Mouse (Mus musculus) left cerebral cortex, adult 18-20 months (tissue): ENCODE measurements at regions not wholly inside any gene's neighbourhood (a gene's known extent, or its start where the extent isn't known, plus 50 kb on each side); places are given as distances from the start of the nearest gene placed in this dataset.
"Not testable (repeated sequence)": the region's sequence is repeated elsewhere in the genome, so short reads cannot be mapped to it uniquely, and the experiment has no call there.

Source experiments
- DNase-seq, 2 experiments: peaks; one replicate each; pipeline ENCODE4 v3.0.0; 2021 to 2022; ENCODE audit warnings: low spot score in 2 of 2, mixed read lengths in 1 of 2

GRCm38 (mm10) chr6:107010785-107011184 lies 210.9 kb upstream of the Crbn start:
- DNase-seq: no peak

GRCm38 (mm10) chr6:107012938-107013511 lies 213.1 kb upstream of the Crbn start:
- no peak for DNase-seq

- DNase-seq: no peak
Observed at GRCm38 (mm10) chr6:107019126-107019525, 219.2 kb upstream of the Crbn start.

- DNase-seq: no peak
Observed at GRCm38 (mm10) chr6:107045177-107045576, 245.3 kb upstream of the Crbn start.

- no peak for DNase-seq
Observed at GRCm38 (mm10) chr6:107051604-107052003, 251.7 kb upstream of the Crbn start.

- DNase-seq: no peak
Observed at GRCm38 (mm10) chr6:107052180-107052579, 252.3 kb upstream of the Crbn start.

GRCm38 (mm10) chr6:107059001-107059765 lies 259.3 kb upstream of the Crbn start:
- no peak for DNase-seq

- DNase-seq: no peak
Observed at GRCm38 (mm10) chr6:107062886-107063565, 263.1 kb upstream of the Crbn start.

GRCm38 (mm10) chr6:107070441-107070840 lies 270.6 kb upstream of the Crbn start:
- DNase-seq: no peak

- no peak for DNase-seq
Observed at GRCm38 (mm10) chr6:107092600-107092999, 292.7 kb upstream of the Crbn start.

GRCm38 (mm10) chr6:107128716-107129115 lies 328.8 kb upstream of the Crbn start:
- no peak for DNase-seq

- no peak for DNase-seq
Observed at GRCm38 (mm10) chr6:107167736-107168491, 361.7 kb upstream of the Lrrn1 start.

GRCm38 (mm10) chr6:107218309-107218708 lies 311.3 kb upstream of the Lrrn1 start:
- no peak for DNase-seq

GRCm38 (mm10) chr6:107218721-107219120 lies 310.8 kb upstream of the Lrrn1 start:
- DNase-seq: no peak

- no peak for DNase-seq
Observed at GRCm38 (mm10) chr6:107222602-107223001, 307.0 kb upstream of the Lrrn1 start.

- DNase-seq: not testable (repeated sequence)
Observed at GRCm38 (mm10) chr6:107229843-107230242, 299.7 kb upstream of the Lrrn1 start.

GRCm38 (mm10) chr6:107237692-107238091 lies 291.9 kb upstream of the Lrrn1 start:
- no peak for DNase-seq

- peak; percentile 4 to 28 for DNase-seq
Observed at GRCm38 (mm10) chr6:107243981-107244380, 285.6 kb upstream of the Lrrn1 start.

GRCm38 (mm10) chr6:107280348-107280747 lies 249.2 kb upstream of the Lrrn1 start:
- DNase-seq: no peak

GRCm38 (mm10) chr6:107290850-107291249 lies 238.7 kb upstream of the Lrrn1 start:
- DNase-seq: peak in 1 of 2 experiments; percentile 4

- DNase-seq: no peak
Observed at GRCm38 (mm10) chr6:107303676-107304369, 225.7 kb upstream of the Lrrn1 start.
